Mouse (Mus musculus) brain, adult 2 months (tissue): ENCODE data around the gene Ptpn12.

Experiments
- DNase-seq: peaks from one replicate; pipeline ENCODE4 v3.0.0; 2011; ENCODE audit warnings: low read depth, low spot score

Ptpn12 gene

DNA sequence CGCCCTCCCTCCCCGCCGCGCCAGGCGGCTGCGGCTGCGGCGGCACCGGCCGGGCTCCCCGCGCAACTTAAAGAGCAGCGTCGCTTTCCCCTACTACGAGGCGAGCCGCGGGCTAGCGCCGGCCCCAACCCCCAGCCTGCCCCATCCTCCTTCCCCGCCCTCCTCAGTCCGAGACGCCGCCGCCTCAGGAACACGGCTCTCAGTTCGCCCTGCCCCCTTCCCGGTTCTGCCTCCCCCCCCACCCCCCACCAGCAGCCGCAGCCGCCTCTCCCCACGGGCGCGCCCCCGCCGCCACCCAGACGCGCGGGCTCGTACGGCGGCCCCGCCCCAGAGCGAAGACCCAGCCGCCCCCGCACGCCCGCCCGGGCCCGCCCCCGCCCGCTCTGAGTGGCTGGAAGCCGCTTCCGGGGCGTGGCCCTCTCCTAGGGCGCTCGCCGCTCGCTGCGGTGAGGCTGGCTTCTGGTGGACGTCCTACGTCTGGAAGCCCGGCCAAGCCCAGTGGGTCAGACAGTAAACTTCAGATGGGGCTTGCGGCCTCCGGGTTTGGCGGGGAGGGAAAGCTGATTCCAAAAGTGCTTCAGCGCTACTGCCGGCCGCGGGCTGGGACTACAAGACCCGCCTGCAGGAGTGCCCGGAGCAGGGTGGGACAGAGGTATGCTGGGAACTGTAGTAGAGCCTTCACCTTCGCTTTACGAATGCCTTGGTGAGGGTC is at the start of gene Ptpn12:
Gene Ptpn12 (minus strand): TSS at position 92 of the 712 bp plus-strand sequence.
- peak; percentile 97 for DNase-seq

DNA sequence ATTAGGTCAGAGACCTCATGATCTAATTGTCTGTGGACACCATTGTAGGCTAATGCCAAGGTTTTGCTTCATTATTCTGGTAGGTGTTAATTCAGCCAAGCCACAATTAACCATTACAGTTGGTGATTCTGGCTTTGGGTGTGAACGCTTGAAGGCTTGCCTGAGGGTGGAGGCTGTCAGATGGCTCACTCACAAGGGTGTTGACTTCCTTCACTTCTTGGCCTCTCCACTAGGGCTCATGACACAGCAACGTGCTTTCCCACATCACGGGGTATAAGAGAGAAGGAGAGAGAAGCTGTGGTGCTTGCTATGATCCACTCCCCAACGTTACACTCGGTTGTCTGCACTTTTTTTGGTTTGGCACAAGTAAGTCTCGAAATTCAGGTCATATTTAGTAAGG is 35.5 kb upstream of the Ptpn12 start:
- DNase-seq = no peak

DNA sequence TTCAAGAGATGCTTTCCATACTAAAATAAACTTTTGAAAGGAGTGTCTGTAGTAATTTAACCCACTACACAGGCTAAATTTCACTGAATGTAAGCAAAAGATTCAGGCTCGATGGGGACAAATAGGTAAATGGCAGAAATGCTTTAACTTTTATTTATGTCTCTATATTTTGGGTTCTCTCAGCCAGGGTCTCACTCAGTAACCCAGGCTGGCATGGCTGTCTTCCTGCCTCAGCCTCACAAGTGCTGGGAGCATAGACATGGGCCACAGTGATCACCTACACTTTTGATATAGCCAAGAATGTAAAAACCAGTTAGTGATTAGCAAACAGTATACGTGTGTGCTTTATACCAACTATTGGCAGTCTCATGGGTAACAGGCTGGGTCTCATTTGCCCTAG is 1.5 kb upstream of the Ptpn12 start:
- no peak for DNase-seq

DNA sequence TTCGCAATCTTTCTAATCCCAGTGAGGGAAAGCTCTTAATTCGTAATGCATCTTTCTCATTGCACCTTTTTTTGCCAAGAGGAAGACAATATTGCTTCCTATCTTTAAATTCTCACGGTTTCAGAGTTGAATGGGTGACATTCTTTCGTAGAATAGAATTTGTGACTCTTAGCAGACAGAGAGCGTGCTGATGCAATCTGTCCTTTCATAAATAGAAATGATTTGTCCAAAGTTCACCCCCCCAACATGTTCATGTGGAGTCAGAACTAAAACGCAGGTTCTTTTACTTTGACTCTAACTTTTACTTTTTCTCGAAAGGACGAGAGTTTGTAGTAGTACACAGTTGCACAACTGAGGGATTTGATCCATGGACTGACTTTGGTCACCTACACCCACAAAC is 884 bp upstream of the Ptpn12 start:
- DNase-seq = no peak

DNA sequence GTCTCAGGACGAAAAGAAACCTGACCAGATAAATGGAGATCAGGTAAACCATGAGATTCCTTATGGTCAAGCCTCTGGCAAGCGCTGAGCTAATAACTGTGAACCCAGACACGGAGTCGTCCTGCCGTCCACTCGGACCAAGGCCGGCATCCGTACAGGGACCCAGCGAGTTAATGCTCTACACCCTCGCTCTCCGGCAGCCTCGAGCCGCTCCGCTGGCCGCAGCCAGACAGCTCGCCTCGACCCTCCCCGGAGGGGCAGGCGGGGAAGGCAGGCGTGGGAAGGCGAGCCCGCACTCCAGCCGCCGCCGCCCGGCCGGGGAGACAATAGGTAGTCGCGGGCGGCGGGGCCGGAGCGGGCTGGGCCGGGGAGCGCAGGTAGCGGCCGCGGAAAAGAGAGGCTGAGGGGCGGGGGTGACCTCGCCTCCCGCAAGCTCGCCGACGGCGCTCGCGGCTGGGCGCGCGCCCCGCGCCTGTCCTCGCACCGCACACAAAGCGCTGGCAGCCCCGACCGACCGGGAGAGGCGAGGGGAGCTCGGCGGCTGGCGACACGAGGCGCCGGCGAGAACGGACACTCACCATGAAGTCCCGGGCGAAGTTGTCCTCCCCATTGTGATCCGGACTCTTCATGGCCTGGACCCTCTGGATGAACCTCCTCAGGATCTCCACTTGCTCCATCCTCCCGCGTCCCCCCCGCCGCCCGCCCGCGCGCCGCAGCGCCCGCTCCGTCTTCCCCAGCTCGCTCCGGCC is 466 bp downstream of the Ptpn12 start:
- DNase-seq = peak; percentile 62

DNA sequence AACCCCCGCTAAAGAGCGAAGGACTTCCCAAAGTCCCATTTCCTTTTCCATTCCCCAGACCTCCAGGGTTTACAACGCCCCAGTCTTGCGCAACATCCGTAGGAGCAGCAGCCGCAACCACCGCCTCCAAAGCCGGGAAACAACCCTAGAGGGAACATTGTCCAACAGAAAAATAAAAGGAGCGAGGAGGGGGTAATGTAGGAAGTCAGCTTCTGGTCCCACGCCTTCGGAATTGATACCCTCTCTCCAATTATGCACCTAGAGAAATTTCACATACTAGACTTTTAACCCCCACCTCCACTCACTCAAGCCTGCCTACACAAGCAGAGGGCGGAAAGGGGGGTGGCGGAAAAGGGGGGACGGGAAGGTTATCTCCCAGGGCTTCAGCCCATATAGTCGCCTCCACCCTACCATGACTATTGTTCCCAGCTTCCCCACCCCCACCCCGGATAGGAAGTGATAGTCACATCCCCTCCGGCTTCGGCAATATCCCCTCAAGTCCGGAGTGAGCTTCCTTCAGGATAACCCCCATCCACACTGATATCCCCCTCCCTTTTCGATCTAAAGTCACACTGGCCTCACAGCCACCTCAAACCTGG is 1.1 kb downstream of the Ptpn12 start:
- peak; percentile 80 for DNase-seq

DNA sequence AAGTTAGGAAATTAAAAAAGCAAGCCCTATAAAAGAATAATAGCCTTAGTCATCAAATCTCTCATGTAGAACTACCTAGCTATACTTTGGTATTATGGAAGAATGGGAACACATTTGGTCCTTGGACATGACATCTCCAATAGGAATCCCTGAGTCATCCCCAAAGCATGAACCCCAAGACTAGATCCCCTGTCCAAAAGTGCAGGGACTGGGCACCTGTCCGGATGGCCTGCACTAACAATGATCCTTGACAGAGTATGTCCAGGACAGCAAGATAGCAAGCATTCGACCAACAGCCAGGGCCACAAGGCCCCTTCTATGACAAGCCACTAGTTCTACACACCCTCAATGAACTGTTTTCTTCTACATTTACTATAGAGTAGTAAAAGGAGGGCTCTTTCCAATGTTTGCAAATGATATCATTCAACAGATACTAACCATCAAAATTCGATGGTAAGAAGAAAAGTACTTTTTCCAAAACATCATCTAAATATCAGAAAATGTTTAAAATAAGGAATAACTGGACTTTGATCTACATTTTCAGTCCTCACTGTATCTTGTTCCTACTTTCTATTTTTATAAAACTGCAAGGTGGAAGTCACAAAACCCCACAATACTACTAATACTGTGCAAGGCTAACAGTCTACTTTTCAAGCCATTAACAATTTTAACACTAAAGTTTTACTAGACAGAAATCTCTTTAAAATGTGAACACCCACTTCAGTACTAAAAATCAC is 2.0 kb downstream of the Ptpn12 start:
- no peak for DNase-seq

DNA sequence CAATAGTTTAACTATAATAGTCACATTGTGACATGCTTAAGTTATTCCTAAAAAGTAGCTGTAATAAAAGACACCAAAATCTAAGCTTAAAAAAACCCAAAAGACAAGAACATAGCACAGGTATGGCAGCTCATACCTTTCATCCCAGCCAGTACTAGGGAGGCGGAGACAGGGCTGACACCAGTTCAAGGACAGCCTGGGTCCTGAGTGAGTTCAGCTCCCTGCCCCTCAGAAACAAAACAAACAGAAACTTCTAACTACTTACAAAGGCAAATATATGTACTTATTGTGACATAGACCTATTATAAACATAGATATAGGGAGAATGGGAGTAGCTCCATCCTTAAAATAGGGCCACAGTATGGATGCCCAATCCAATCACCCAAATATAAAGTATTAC is 3.2 kb downstream of the Ptpn12 start:
- DNase-seq = no peak

DNA sequence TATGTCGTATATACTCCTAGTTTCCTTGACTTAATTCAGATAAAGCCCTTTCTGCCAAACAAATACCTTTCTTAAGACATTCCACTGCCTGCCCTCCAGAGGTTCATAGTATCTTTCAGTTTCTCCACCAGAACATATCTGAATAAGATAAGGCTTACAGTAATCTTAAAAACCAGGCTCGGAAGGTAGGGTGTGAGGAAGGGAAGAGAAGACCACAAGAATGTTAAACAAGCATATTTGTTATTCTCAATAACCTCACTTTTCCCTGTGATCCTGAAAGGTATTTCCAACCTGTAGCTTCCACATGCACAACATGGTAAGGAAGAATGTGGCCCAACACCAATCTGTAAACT is 5.0 kb downstream of the Ptpn12 start:
- no peak for DNase-seq

DNA sequence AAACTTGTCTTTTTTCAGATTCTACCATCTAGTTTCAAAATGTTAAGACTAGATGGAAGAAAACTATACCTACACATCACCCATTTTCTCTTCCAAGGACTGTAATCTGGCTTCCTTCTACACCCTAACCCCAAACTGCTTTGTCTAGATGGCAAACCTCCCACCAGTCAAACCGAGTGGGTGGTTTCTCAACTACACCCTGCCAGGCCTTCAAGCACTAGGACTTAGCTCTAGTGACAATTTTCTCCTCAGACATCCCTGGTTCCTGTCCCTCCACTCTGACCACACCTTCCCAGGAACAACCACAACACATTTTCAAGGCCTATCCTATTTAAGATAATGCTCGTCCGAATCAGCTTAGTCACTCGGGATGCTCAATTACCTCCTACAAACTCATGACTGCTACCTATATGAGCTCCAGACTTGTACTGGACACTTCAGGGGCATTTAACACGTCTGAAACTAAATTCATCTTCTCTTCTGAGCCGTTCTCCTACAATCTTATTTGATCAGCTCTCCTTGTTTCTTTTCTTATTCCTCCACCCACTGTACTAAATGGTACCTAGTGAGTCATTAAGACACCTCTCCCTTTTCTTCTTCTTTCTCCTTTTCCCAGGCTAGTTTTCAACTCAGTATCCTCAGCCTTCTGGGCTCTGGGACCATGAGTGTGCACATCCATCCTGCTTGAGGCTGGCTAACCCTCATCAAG is 5.5 kb downstream of the Ptpn12 start:
- DNase-seq = peak; percentile 56

DNA sequence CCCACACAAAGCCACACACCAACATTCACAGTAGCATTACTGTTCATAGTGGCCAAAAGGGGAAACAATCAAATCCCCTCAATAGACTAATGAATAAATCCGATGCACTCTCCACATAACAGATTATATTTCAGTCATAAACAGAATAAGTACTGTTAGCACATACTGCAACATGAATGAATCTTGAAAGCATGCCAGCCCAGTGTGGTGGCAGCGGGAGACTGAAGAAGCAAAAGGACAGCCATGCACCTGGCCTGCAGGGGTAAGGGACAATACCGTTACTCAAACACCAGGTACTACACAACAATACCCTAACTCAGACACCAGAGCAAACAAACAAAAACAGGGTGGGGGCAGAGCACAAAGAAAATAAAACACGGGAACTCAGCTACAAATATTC is 6.7 kb downstream of the Ptpn12 start:
- DNase-seq = peak; percentile 39

DNA sequence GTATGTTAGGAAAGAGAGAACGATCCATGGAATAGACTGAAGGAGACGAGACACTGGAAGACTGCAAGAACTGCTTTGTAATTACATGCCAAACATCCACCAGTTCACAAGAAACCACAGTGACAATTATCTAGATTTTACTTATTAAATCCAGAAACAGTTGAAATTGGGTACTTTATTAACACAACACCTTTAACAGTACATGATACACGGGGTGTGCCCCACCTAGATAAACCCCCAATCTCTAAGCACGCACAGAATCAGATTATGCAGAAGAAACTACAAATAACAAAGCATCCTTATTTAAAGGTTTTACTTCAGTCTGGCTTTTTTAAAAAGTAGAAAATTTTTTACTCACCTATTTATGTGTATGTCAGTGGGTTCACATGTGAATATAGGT is 8.6 kb downstream of the Ptpn12 start:
- DNase-seq = no peak

DNA sequence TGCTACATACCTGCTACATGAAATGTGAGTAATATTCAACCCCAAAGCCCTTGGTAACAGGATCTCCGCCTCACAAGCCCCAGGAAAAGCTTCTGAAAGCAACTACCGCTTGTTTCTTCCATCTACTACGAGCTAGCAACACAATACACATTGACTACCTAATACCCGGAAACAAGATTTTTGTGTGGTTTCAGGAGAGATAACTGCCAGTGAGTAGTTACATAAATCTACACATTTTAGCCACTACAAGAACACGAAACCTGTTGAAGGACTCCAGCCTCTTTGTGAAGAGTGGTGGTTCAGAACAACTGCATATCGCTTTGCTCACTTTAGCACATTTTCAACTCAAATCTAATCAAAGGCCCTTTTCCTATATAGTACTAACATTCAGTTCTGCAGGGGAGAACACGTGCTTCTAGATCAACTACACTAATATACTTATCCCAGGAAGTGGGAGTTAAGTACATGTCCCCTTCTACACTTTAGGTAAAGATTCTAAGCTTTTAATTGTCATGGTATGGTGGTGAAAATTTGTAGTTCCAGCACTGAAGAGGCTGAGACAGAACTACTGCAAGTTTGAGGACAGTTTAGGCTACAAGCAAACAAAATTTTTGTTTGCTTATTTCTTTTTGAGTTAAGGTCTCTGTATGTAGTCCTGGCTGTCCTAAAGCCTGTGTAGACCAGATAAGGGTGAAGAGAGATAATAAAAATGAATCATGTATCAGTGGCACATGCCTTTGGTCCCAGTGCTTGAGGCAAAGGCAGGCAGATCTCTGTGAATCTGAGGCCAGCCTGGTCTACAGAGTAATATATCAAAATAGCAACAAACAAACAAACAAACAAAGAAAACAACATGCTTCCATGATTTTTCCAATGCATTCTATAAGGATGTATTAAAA is 9.3 kb downstream of the Ptpn12 start:
- DNase-seq = no peak

DNA sequence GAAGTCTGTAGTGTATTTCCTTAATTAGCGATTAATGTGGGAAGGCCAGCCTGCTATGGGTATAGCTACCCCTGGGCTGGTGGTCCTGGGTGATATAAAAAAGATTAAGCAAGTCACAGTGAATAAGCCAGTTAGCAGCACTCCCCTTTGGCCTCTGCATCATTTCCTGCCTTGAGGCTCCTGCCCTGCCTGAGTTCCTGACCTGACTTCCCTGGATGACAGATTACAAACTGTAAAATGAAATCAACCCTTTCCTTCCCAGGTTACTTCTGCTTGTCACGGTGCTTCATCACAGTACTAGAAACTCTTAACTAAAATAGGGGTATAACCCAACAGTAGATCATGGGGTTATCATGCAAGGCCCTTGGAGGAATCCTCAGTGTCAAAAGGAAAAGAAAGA is 10.2 kb downstream of the Ptpn12 start:
- DNase-seq = no peak

DNA sequence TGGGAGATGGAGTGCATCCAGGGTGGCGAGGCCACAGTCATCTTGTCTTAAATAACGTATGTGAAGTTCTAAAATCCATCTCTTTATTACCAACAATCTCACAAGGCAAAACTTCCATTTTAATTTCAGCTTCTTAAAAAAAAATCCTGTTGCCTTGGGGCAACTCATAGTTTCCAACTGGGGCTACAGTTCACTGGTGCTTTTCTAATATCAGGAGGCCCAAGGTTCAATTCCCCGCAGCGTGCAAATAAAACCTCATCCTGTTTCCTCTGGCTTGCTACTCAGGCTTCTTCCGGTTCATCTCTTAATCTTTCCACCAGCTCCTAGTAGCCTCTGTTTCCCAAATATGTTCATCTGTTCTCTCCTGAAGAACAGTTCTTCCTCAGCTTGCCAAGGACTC is 17.6 kb downstream of the Ptpn12 start:
- DNase-seq = no peak

DNA sequence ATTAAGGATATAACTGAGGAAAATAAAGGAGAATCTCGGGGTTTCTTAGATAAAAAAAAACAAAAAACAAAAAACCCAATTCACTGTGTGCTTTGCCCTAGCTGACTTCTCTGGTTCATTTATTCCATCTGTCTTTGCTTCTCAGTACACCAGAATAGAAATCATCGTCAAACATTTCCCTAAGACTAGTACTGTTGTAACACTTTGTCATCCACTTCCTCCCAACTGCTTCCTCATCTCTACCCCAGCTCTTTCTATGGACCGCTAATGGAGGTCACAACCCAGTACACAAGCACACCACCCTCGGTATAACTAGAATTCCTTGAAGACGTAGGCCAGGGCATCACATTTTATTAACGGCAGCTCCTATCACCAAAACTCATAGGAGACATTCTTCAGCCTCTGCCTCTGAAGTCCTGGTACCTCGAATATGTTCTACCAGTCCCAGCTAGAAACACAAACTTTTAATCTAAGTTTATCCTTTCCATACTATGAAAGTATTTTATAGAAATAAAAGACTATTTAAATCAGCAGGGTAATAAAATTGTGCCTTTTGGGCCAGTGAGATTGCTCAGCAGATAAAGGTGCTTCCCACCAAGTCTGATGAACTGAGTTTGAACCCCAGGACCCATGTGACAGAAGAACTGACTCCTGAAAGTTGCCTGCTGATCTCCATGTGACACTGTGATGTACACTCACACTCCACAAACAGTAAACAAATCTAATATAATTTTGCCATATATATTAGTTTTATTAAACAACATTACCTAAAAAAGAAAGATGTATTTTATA is 19.8 kb downstream of the Ptpn12 start:
- no peak for DNase-seq

DNA sequence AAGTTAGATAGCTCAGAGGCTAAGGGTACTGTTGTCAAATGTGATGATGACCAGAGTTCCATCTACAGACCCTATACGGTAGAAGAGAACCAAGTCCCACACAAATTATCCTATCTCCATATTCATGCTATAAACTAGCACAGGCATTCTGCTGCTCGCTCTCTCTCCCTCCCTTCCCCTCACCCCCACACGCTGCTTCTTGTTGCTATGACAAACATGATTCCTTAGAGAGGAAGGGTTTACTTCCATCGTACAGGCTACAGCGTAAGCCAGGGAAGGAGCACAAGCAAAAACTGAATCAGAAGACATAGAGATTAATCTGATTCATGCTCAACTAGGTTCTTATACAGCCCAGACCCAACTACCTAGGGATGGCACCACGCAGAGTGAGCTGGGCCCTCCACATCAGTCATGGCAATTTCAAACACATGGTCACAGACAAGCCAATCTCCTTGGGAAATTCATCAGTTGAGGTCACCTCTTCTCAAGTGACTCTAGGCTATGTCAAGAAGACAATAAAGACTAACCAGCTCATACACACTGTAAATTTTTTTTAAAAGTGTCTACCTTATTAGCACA is 21.2 kb downstream of the Ptpn12 start:
- peak; percentile 76 for DNase-seq

DNA sequence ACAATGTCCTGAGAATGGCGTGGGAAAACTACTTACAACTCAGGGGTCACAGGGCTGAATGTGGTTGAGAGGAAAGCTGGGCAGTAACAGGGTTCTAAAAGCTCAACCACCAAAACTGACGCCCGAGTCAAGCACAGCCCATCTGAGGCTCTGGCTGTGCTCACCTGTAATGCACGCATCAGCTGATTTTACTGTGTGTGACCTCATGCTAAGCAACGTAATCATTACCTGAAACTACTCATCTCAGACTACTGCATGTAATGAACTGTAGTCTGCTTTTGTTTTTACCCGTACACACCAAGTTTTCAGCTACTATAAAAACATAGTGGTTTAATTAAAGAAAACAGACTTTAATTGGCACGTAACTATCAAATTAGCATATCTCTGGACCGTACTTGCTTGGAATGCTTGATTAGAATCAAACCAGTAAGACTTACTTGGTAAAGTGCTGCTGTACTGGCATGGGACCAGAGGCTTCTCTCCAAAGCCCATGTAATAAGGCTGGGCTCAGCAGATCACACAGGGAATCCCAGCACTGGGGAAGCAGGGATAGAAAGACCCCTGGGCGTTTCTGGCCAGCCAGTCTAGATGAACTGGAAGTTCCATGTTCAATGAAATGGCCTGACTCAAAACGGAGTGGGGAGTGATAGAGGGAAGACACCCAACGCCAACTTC is 22.2 kb downstream of the Ptpn12 start:
- DNase-seq = peak; percentile 26

DNA sequence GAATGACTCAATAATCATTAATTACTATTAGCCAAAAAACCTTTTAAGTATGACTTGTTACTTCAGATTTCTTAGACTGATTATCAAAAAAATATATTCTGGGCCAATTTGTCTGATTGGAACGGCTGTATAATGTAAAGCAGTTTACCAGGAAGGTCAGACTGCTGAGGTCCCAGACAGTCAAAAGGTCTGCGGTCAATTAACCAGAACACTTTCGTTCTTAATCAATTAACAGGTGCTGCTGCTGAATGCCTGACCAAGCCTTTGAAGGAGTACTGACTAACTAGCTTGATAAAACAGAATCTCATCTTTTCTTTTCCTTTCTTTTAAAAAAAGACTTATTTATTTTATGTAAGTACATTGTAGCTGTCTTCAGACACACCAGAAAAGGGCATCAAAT is 23.1 kb downstream of the Ptpn12 start:
- no peak for DNase-seq
